Mouse (Mus musculus): ENCODE data around the gene 1810010D01Rik.
A peak's percentile ranks its signal among the peaks of the same experiment; 100 is the strongest.

The 1810010D01Rik gene

DNA sequence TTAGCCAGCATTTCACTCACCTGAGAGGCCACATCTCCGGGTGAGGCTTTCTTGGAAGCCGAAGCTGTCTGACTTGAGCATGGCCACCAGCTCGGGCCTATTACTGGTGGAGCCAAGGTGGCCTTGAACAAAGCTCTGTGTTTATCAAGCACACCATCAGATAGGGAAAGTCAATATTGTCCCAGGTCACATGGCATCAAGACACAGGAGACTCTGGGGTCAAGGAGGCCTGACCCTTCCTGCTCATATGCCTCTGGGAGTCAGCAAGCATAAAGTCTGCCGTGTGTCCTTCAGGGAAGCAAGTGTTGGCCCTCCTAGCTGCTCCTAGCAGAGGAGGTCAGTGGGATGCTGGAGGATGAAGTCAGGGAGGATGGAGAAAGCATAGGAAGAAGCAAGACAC, at the start of gene 1810010D01Rik:
Gene 1810010D01Rik (minus strand): TSS at position 114 of the 400 bp plus-strand sequence.
- no peak for ATAC-seq (ENCODE audit: low TSS enrichment)

DNA sequence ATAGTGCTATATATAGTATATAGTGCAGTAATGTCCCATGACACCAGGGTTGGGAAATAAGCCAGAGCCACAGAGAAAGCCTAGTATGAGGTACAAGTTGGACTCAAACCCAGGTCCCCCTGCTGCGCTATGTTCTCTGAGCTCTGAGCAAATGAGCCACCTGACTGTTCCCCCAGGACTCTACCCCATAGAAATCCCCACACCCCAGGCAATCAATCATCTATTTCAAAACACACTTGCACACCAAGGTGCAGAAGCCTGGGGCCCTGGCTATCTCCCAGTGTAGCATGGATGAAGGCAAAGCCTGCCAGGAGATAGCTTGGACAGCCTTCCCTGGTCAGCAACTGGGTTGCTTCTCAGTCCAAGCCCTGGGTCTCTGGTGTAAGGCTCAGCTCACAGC, 48.2 kb upstream of the 1810010D01Rik start:
- no peak for ATAC-seq (ENCODE audit: low TSS enrichment)

DNA sequence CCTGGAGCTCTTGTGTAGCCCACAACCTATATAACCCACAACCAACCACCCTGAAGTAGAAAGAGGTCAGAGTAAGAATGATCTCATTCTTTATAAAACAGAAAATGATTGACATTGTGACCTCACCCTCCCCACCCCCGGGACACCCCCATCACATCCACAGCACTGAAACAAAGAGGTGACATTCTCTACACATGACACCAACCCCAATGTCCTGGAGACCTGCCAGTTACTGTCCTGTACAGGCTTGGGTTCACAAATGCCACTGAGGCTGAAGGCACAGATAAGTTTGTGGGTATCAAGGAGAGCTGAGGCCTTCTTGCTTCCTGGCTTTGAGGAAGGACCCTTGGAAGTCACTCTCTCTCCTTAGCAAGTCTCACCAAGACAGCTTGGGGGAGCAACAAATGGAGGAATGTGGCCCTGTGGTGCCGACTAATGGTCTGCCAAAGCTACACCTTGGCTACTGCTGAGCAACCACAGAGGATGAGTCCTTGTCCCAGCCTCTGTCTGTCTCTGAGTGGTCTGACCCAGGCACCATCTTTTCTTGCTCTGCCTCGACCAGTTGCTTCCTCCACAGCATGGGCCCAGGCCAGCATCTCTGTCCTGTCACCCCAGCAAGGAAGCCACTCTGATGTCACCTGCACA, 46.2 kb upstream of the 1810010D01Rik start:
- no peak for ATAC-seq (ENCODE audit: low TSS enrichment)

DNA sequence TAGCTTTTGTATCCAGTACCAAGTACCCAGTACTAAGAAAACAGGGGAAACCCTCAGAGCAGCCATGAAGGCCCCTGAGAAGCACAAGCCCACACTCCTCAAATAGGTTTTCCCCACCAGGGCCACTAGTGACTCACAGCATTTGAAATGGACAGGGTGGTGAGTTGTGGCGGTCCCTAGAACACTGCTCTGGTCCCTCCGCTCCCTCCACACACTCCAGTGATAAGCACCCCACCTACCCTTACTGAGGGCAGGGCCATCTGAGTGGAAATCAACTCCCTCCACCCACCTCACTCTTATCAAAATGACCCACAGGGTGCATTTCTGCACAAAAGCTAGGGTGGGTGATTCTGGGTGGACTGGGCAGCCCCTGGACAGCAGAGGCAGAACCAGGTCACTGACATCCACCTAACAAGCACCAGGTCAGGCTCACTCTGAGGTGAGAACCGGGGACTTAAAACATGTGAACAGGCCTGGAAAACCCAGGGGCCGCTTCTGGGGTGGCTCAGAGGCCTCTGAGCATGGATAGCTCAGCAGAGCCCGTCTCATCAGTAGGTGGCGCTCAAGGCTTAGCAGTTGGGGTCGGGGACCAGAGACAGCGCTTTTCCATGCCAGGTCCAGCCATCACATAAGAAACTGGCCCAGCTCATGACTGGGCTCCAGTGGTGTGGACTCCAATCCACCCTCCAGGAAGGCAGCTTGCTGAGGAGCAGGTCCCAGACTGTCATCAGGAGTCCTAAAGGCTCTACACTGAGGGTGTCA, 45.0 kb upstream of the 1810010D01Rik start:
- ATAC-seq (ENCODE audit: low TSS enrichment) = peak; percentile 90

DNA sequence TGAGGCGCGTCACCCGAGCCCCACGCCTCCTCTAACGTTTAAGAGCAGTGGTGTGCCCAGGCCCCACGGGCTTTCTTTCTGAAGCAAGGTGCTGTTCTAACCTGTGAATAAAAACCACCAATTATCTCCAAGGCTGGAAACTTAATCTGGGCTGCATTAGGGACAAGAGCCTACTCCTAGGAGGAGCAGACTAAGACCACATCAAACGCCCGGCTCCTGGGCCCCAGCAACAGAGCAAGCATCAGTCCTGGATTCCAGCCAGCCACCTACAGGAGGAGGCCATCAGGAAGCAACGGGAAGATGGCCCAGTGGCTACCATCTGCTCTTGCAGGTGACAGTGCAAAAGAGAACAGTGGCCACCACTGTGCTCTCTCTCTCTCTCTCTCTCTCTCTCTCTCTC, 42.3 kb upstream of the 1810010D01Rik start:
- ATAC-seq (ENCODE audit: low TSS enrichment) = no peak

DNA sequence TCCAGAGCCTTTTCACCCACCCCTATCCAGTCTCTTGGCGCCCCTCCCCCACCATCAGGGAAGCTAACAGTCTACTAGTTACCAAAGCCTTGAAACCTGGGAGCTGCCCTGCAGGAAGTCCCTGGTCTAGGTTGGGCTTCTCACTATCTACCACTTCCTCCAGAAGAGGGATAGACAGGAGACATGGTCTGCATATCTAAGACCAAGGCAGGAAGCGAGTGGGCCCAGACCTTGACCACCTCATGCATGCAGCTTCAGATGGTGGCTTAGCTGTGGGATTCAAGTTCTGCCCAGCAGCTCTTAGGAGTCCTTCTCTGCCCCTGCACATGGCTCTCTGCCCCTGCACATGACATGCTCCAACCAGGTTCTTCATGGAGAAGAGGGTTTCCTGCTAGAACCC, 41.0 kb upstream of the 1810010D01Rik start:
- no peak for ATAC-seq (ENCODE audit: low TSS enrichment)

DNA sequence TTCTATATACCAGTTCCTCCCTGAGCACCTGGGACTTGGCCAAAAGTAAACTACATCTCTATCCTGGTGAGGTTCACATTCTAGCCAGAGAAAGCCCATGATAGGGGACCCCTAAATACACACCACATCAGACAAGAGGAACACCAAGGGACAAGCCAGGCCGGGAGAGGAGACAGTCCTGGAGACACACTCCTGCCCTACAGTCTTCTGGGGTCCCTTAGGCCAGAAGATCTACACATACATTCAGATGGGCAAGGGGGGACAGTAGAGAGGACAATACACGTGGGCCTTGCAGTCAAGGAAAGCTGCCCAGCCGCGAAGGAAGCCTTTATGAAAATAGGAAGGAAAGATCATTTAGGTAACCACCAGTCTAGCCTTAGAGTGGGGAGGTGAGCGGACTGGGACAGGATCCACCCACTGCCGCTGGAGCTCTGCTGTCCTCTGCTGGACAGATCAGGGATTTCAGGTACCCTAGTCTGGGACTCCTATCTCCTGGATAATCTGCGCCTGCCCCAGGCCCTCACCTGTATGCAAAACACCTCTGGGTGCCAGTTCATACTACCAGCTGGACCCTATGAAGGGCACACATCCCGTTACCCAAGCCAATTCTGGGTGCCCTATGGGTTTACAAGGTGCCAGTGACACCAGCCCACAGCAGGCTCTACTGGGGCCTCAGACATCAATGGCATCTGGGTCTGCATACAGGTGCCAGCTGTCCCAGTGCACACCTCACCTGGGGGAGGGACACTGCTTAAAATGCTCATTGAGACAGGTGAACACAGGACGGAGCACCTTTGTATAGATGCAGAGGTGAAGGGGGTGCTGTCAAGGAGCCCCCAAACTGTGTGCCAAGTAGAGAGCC, 35.2 kb upstream of the 1810010D01Rik start:
- ATAC-seq (ENCODE audit: low TSS enrichment) = peak; percentile 89

DNA sequence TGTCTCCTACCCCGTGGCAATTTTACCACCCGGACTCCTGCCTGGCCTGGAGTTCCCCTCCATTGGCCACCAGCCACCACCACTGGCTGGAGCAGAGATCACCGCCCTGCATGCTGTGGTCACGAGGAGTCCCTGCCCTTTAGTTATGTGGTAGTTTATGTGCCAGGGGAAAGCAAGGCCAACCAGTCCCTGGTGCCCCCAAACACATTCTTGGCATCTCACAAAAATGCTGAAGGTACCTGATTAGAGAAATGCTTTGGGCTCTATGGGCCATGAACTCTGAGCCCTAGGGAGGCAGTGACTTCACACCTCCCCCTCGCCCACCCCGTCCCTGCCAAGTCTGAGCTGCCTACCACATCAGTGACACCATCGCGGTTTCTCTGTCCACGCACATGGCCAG, 34.1 kb upstream of the 1810010D01Rik start:
- ATAC-seq (ENCODE audit: low TSS enrichment) = no peak

DNA sequence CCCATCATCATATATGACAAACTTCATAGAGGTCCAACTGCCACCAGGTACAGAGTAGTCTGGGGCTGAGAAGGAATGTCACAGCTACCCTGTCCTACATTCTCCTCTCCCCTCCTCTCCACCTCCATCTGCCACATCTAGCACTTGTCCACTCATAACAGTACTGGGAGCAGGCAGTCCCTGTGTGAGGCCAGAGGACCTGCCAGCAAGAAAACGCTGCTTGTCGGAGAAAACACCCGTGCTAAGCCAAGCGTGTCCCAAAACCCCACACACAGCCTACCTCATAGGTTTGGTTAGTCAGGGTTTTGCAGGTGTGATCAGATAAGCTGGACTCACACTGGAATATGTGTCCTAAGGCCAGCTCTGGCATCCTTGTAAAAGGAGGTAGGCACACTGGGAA, 33.0 kb upstream of the 1810010D01Rik start:
- ATAC-seq (ENCODE audit: low TSS enrichment) = no peak

DNA sequence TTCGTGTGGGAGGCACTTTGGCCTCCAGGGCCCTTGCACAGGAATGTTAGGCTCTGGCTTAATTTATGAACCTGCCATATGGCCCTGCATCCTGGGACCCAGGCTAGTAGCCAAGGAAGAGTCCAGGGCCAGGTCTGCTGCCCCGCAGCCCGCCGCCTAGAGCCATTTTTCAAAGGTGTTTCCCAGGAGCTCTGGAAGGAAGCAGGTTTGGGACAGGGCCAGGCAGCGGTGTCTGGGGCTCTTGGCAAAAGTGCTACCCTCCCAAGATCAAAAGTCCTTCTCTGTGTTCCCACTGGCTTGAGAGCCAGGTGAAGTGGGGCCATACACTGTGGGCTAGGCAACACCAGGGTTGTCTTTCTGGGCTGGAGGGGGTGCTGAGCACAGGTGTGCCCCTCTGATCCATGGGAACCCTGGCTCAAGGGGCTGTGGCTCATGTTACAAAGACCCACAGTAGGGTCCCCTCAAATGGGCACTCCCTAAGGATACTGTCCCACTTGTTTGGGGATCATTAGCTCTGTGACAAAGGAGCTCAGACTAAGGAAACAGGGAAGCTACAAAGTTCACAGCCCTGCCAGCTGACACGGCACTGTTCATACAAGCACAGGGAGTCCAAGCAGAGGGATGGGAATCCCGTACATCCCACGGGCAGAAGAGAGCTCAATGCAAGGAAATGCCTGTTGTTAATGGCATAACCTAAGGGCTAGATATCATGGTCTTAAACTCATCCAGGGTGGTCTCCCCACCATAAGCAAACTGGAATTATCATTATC, 32.0 kb upstream of the 1810010D01Rik start:
- no peak for ATAC-seq (ENCODE audit: low TSS enrichment)

DNA sequence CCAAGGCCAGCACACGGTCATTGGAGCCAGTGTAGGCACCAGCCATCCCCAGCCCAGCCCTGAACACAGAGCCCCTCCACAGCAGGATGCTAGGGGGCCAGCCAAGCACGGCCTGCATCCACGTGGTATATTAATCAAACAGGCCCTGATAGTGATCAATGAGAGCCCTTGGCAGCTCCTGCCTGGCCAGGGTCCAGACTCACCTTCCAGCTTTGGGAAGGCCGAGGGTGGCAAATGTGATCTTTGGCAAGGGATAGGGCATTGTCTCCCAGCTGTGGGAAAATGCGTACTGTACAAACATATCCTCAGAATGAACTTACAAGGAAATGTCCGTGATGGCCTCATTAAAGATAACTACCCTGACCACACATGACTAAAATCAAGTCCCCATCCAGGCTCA, 31.2 kb upstream of the 1810010D01Rik start:
- ATAC-seq (ENCODE audit: low TSS enrichment) = no peak

DNA sequence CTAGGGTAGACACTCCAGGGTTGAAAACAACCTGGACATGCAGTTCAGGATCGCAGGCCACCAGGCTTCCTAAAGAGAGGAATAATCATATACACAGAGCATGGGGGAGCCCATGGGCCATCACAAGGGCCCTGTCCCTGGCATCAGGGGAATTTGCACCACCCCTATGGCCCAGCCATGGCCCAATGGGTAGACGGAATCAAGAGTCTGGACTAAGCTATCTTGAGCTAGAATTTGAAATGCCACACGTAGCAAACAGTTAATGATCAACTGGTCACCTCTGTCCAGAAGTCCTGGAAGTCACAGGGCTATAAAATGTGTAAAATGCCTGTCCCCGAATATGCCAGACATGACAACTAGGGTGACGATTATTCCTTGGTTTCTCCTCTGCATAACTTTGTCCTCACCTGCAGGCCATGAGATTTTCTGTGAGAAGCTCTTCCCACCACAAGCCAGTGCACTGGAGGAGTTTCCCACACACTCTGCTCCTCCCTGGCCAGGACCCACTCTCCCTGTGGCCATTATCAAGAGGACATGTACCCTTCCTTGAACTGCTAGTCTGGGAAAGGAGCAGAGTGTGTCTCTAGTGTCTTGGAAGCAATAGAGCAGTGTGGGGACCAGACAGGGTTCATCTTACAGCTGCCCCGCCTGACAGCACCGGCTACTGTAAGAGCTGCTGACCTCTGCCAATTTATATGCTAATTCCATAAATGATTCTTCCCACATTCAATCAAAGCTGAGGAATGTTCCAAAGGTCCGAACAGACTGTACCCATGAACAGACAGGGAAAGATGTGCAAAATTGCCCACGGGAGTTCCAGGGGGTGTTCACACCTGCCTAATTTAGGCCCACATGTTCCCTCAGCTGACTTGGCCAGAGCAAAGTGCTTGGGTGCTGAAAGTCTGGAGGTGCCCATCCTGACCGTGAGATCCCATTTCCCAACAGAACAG, 27.2 kb upstream of the 1810010D01Rik start:
- no peak for ATAC-seq (ENCODE audit: low TSS enrichment)

DNA sequence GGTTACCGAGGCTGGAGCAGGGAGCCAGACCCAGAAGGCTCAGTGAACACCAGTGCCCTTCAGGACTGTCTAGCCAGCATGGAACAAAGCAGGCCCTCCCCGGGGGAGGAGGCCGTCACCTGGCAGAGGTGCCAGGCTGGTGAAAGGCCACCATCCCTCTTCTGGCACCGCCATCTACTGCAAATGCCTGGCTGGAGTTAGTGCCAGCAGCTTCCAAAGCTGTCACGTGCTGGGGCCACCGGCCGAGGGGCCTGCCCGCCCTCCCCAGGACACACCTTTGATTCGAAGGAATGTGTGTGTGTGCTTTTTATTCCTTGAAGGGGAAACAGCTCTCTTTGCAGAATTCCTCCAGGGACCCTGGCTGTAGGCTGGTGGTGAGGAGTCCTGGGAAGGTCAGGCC, 23.7 kb upstream of the 1810010D01Rik start:
- no peak for ATAC-seq (ENCODE audit: low TSS enrichment)

DNA sequence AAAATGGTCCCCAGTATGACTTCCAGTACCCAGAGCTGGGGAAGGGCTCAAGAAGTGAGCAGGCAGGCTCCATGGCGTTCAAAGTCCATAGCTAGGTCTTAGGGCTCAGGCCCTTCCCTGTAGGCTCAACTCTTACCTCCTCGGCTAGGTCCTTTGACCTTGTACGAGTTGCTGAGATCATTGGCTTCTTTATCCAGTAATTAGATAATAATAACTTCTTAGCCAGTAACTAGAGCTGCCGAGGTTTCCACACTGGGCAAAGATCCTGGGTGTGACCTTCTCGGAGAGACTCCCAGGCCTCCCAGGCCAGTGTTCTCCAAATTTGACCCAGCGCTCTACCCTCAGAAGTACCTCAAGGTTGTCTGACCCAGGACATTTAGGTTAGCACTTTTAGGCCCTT, 18.7 kb upstream of the 1810010D01Rik start:
- no peak for ATAC-seq (ENCODE audit: low TSS enrichment)

DNA sequence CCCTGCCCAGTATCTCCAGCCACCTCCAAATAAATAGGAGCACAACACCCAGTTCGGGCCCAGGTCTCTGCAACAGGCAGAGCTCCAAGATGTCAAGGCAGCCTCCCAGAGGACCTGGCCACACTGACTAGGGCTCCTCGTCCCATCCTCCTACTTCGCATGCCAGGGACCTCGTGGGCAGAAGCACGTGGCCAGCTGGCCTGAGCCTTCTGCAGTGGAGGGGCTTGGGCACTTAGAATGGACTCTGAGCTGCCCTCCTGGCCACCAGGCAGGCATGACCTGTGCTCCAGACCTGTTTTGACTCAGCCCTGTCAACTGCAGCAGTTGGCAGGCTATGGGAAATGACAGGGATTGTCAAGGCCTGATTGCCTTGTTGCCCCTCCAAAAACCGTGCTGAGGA, 17.7 kb upstream of the 1810010D01Rik start:
- ATAC-seq (ENCODE audit: low TSS enrichment) = no peak

DNA sequence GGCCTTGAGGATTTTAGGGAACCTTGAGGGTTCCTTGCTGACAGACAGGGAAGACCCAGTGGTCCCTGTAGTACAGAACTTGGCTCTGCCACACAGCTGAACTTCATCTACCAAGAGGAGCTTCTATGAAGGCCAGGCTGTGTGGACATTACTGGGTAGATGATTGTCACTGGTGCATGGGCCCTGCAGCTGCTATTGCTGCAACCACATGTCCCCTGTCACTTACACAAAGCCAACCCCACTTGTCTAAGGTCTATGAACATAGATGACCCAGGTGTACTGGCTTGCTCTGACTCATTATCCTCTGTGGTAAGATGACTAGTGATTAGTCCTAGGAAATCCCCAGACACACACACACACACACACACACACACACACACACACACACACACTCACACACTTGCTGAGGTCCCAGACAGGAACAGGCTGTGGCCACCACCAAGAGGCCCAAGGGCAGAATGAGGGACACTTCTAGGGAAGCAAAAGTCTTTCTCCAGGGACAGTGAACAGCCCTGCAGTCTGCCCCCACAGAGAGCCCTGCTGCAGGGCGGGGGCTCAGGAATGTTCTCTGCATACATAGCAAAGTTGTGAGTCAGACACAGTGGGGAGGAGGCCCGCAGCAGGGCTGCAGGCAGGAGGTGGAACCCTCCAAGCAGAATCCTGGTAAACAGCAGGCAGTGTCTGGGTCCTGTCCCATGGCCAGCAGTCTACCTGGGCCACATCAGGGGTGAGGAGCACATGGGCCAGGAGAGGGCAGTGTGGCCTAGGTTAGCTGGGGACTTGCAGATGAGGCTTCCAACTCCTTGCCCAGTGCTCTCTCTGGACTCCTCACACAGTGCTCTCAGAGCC, 14.1 kb upstream of the 1810010D01Rik start:
- ATAC-seq (ENCODE audit: low TSS enrichment) = peak; percentile 97

DNA sequence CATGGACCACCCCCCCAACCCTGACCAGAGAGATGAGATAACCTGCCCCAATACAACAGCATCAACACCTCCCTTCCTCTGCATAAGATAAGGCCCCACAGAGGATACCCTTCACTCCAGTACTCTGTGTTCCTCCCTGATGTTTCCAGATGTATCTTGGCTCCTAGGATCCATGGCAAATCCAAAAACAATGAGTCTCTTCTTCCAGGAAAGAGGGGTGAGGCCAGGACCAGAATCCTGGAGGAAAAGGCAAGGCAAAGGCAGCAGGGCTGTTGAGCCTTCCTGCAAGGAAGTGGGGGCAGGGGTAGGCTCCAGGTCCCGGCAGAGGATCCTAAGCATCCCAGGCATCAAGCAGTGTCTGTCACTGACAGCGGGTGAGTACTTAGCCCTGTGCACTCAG, 13.4 kb upstream of the 1810010D01Rik start:
- no peak for ATAC-seq (ENCODE audit: low TSS enrichment)

DNA sequence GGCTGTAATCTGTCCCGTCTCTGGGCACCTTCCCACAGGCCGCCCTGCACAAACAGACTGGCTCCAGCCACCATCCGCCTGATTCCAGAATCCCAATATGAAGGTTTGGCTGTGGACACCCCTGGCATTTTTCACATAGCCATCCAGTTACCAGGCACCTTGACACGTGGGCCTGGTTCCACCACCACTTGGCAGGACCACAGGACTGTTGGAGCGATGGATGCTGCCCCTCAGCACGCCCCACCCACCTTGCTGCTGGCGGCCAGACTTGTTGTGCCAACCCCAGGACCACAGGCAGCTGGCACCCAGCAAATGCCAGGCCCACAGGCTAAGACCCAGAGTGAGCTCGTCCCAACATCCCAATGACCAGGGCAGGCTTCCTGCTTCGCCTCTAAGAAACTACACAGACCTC, 11.5 kb upstream of the 1810010D01Rik start:
- ATAC-seq (ENCODE audit: low TSS enrichment) = no peak

DNA sequence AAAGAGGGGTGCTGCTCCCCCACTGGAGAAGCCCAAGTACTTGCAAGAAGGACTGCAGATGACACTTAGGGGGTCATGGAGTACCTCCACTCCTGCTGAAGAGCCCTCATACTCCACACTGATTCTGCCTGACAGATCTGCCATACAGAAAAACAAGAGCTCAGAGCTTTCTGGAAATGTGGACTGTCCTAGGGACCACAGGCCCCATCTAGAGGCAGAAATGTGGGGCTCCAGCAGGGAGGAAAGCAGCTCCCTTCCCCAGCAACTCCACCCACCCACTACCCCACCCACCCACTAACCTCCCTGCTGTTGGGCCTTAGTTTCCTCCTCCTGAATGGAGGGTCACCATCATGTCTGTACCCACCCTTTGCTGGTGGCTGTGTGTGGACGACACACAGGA, 8.7 kb upstream of the 1810010D01Rik start:
- peak; percentile 27; the same call in 1 of the 2 replicates for ATAC-seq (ENCODE audit: low TSS enrichment)

DNA sequence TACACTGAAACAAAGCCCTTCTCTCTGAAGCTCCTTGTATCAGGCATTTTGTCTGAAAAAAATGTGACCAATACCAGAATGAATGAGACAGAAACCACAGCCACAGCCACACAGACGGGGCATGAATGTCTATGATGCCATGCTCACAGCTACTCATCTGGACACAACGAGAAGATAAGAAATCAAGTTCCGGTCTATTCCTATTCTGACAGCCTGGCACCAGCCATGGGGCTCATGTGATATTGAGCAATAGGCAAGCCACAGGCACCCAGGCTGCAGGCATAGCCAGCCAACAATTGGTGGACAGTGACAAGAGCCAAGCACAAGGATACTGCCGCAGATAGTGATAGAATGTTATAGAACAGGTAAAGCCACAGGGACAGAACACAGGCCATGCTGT, 7.6 kb upstream of the 1810010D01Rik start:
- no peak for ATAC-seq (ENCODE audit: low TSS enrichment)

All from frontal cortex, adult (tissue).